Mouse (Mus musculus): ENCODE measurements around the gene Rgs16.

The Rgs16 gene

DNA sequence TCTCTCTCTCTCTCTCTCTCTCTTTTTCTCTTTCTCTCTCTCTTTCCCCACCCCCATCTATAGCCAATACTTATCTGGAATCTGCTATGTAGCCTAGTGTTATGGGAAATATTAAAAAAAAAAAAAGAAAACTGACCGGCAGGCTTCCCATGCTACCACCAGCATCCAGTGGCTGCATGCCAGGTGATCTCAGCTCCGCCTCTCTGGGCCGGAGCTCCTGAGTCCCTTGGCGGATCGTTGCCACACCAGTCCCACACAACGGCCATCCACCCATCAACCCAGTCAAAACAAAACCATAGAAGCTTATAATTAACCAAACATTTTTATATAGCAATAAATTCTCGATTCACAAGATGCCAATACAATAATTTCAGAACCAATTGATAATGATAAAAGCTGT lies 19.2 kb upstream of the Rgs16 start:
- DNase-seq (ENCODE audit: low spot score in 2 of 2) = no peak

- DNase-seq (ENCODE audit: low spot score in 2 of 2) = no peak
Measured at GRCm38 (mm10) chr1:153721565-153722310, 18.4 kb upstream of the Rgs16 start.

DNA sequence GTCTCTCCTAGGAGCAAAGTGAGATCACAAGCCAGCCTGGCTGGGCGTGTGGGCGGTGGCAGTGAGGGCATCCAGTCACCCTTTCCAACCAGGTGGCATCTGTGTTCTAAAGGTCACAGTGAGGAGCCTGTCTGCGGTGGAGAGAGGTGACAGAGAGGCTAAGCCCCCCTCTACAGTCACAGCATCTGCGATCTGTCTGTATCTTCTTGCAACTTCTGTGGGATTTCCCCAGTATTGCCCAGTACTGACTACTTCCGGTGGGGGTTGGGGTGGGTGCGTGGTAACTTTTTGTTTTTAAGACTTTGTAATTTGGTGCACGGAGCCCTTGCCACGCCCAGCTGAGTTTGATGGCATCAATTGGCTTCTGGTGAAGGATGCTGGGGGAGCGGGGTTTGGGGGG lies 16.7 kb upstream of the Rgs16 start:
- no peak for DNase-seq (ENCODE audit: low spot score in 2 of 2)

GRCm38 (mm10) chr1:153726636-153727035 lies 13.5 kb upstream of the Rgs16 start:
- peak in 1 of 2 experiments; percentile 46 for DNase-seq (ENCODE audit: low spot score in 2 of 2)

DNA sequence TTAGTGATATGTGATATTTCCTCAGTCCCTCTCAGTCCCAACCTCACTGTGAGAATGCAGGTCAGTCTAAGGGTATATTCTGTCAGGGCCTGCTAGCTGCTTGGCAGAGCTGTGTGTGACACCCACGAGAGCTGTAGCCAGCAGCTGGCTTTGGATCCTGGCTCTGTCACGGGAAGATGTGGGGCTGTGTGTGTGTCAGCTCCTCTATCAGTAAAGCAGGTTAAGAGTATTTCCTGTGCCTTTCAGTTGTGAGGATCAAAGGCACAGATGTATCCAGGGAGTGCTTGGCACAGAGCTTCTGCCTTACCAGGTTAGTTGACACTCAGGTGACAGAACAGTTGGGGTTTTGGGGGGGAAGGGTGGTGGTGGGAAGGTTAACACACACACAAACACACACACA lies 10.3 kb upstream of the Rgs16 start:
- no peak for DNase-seq (ENCODE audit: low spot score in 2 of 2)

GRCm38 (mm10) chr1:153730671-153731070 lies 9.5 kb upstream of the Rgs16 start:
- no peak for DNase-seq (ENCODE audit: low spot score in 2 of 2)

- no peak for DNase-seq (ENCODE audit: low spot score in 2 of 2)
Measured at GRCm38 (mm10) chr1:153733181-153733580, 7.0 kb upstream of the Rgs16 start.

GRCm38 (mm10) chr1:153734866-153735265 lies 5.3 kb upstream of the Rgs16 start:
- no peak for DNase-seq (ENCODE audit: low spot score in 2 of 2)

GRCm38 (mm10) chr1:153736096-153736495 lies 4.1 kb upstream of the Rgs16 start:
- DNase-seq (ENCODE audit: low spot score in 2 of 2) = no peak

DNA sequence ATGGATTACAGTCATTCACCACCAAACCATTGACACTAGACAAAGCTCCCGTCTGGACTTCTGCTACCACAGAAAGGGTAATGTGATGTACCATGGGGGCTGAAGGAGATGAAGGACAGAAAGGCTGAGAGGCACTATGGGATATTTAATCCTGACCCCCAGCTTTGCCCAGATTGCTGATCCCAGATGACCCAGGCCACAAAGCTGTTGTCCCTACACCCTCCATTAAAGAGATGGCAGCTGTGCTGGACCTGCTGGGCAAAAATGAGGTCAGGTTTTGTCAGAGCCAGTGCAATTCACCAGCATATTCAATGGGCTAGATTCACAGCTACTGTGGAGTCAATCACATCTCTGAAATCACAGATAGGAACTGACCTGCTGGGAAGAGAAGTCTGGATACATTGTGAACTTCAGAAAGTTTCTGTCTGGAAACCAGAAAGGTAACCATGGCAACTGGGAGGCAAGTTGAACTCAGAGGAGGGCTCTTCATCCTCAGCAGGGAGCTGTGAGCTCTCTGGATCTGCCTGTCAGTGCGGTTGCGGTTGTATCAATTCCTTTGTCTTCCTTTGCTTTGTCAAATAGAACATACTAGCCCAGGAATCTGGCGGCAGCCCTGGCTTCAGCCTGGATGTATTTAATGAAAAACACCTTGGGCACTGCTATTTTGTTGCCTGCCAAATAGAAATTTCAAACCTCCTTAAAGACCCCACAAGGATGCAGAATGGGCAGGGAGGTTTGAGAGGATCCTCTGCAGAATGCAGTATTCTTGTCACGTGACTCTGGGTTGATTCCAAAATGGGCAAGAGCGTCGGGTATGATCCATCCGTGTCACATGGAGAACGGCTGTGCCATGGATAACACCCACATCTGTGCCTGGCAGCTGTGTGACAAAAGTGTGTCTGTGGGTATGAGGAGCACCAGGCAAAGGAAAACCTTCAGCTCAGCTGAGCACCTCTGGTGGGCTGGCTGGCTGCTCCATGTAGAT lies 2.8 kb upstream of the Rgs16 start:
- no peak for DNase-seq (ENCODE audit: low spot score in 2 of 2)

DNA sequence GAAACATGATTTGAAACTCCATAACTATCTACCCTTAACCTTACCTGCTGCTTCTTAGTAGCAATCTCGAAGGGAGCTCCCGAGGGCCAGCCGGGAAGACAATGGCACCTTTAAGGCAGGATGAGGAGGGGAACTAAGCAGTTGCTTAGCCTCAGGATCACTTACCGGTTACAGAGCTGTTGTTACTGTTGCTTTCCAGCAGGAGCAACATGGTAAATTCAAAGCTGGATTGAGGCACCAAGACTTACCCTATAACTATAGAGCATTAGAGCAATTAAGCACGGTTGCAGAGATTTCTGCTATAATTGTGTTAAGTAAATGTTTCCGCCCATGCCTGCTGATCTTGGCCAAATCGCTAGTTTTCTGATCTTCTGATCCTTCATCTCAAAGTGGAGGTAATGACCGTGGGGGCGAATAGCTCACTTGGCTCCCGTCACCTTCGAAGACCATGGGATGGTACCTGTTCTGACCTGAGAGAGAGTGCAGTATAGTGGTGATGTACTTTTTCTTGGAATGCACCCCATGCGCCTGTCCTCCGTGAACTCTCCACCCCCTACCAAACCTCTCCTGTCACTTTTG lies 623 bp upstream of the Rgs16 start:
- no peak for DNase-seq (ENCODE audit: low spot score in 2 of 2)

GRCm38 (mm10) chr1:153740775-153741400 lies 739 bp downstream of the Rgs16 start:
- DNase-seq (ENCODE audit: low spot score in 2 of 2) = no peak

DNA sequence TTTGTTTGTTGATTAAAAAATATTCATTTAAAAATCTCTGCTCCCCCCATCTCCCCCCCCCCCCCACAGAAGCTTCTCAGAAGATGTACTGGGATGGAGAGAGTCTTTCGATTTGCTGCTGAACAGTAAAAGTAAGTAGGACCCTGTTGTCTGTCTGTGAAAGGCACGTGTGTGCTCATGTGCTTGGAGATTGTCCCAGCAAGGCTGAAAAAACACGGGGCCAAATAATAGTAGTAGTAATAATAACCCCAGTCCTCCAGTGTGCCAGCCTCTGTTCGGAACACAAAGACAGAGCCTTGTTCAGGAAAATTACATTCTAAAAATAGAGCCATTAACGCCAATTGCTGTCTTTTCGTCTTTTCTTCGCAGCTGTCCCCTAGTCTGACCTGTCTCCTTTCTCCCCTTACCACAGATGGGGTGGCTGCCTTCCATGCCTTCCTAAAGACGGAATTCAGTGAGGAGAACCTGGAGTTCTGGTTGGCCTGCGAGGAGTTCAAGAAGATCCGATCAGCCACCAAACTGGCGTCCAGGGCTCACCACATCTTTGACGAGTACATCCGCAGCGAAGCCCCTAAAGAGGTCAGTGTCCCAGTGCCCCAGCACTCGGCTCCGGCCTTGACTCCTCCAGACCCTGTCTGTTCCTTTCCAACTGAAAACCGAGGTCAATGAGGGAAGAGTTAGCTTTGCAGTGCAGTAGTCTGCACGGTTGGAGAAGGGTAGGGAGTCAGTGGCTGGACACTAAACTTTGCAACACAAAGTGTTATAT lies 1.6 kb downstream of the Rgs16 start:
- DNase-seq (ENCODE audit: low spot score in 2 of 2) = no peak

DNA sequence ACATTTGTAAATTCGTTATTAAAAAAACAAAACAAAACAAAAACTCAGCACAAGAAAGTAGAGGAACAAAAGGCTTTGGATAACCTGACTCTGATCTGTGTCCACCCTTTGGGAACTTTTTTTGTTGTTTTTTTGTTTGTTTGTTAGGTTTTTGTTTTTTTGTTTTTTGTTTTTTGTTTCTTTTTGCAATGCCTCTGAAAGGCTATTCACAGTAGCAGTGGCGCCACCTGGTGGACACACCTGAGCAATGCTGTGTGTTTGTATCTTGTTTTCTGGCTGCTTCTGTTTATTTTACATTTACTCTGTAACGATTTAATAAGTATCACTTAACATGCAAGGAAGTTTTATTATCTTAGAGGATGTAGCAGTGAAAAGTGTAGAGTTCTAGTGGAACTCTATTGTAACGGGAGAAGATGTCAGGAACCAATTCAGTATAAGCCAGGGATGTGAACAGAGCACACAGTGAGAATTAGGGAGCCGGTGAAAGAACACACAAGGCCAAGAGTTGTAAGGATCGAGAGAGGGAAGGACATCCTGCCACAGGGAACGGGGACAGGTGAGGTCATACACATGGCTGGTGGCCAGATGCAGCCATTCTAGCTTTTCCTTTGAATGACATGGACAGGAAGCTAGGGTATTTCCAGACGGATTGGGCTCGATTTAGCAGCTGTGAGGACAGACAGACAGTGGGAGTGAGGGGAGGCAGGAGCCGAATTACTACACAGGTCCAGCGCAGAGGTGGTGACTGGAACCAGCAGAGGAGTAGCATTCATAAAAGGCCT lies 2.4 kb downstream of the Rgs16 start:
- DNase-seq (ENCODE audit: low spot score in 2 of 2) = peak; percentile 83 to 85

- no peak for DNase-seq (ENCODE audit: low spot score in 2 of 2)
Measured at GRCm38 (mm10) chr1:153746119-153746670, 6.0 kb downstream of the Rgs16 start.

DNA sequence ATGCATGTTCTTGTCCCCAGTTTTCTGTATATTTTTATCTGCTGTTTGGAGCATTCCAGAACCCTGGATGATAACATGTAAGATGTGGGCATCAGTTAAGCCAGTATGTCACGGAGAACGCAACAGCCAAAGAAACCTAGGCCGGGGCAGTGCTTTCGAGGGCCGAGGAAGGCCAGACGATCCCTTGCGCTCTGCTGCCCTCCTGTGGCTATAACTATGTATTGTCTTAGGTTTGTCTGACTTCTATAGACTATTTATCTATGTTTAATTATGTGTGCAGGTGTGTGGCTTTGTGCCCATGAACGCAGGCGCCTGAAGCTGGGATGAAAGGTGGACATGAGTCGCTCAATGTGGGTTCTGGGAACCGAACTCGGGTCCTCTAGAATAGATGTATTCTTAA lies 6.6 kb downstream of the Rgs16 start:
- peak; percentile 71 to 83 for DNase-seq (ENCODE audit: low spot score in 2 of 2)

- DNase-seq (ENCODE audit: low spot score in 2 of 2) = no peak
Measured at GRCm38 (mm10) chr1:153747861-153748530, 7.8 kb downstream of the Rgs16 start.

- DNase-seq (ENCODE audit: low spot score in 2 of 2) = no peak
Measured at GRCm38 (mm10) chr1:153748549-153748948, 8.4 kb downstream of the Rgs16 start.

DNA sequence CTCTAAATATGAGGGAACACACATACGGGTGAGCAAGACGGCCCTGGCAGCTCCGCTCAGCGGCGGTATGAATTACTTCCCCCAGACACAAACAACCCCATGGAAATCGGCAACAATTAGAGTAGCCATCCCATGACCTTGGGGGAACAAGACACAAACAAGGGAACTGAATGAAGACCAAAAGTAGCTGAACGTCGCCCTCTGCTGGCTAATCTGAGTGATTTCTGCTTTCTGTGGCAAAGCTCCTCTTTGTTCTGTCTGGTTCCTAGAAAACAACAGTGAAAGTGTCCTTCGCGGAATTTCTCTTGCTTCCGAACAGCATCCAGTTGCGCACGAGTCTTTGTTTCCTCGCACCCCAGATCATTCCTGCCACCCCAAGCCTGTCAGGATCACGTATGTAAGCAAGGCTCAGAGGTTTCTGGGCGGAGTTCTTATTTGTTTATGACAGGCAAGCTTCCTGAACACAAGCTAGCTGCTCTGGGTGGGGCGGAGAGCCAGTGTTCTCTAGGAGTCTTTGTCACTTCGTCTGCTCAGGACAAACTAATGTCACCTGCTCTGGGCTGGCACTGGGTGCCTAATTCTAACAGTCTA lies 9.2 kb downstream of the Rgs16 start, which contains the start of gene Rnasel:
Gene Rnasel (plus strand): TSS at position 216 of the 591 bp plus-strand sequence.
- DNase-seq (ENCODE audit: low spot score in 2 of 2) = peak; percentile 71 to 74
